ENCODE assay signal across 10 mouse cellular contexts in genomic region chr3:102198446-102198845, GRCm38 (mm10).
"Had no signal": no experiment of that assay in that cellular context is flagged by ENCODE, and none has a peak within 500 bp of the region (broad histone marks: within the 10 kb centered on the region; RNA-seq: fewer than 3 reads in every experiment).

No protein-coding gene starts in this region.

- H3K4me3 ChIP-seq: left cerebral cortex, adult 2 months; limb, embryonic 12.5 days; liver, embryonic 13.5 days; midbrain, embryonic 15.5 days; stomach, embryonic 15.5 days had no signal

- DNase-seq: liver; liver, embryonic 13.5 days; liver, postnatal 0 days; right cerebral cortex, postnatal 14 days; thymus, adult 2 months; thymus, postnatal 25 days had no signal

- H3K9me3 ChIP-seq: limb, embryonic 12.5 days; liver, embryonic 13.5 days; midbrain, embryonic 15.5 days; stomach, embryonic 15.5 days had no signal

- H3K27me3 ChIP-seq: stomach, embryonic 15.5 days had no signal

- ATAC-seq: liver, postnatal 0 days; midbrain, embryonic 15.5 days had no signal

- H3K27ac ChIP-seq: left cerebral cortex, adult 2 months; limb, embryonic 12.5 days; liver, embryonic 13.5 days; midbrain, embryonic 15.5 days had no signal

- H3K4me2 ChIP-seq: limb, embryonic 12.5 days; liver, embryonic 13.5 days; midbrain, embryonic 15.5 days; stomach, embryonic 15.5 days had no signal

- H3K9ac ChIP-seq: limb, embryonic 12.5 days; liver, embryonic 13.5 days; liver, postnatal 0 days; midbrain, embryonic 15.5 days; stomach, embryonic 15.5 days had no signal

- H3K36me3 ChIP-seq: liver, embryonic 13.5 days; midbrain, embryonic 15.5 days; stomach, embryonic 15.5 days had no signal
